Mouse (Mus musculus) layer of hippocampus, adult 11-12 months (tissue): ENCODE measurements around the gene Plxnb2.

ENCODE experiments used
- DNase-seq: peaks from one replicate; pipeline ENCODE4 v3.0.0; 2022; ENCODE audit warnings: low spot score

Plxnb2 gene

GRCm38 (mm10) chr15:89149271-89150040 is 31.1 kb downstream of the Plxnb2 start, which contains the start of gene Mapk11:
Mapk11 (minus strand) TSS chr15:89149628.
- DNase-seq: no peak

DNA sequence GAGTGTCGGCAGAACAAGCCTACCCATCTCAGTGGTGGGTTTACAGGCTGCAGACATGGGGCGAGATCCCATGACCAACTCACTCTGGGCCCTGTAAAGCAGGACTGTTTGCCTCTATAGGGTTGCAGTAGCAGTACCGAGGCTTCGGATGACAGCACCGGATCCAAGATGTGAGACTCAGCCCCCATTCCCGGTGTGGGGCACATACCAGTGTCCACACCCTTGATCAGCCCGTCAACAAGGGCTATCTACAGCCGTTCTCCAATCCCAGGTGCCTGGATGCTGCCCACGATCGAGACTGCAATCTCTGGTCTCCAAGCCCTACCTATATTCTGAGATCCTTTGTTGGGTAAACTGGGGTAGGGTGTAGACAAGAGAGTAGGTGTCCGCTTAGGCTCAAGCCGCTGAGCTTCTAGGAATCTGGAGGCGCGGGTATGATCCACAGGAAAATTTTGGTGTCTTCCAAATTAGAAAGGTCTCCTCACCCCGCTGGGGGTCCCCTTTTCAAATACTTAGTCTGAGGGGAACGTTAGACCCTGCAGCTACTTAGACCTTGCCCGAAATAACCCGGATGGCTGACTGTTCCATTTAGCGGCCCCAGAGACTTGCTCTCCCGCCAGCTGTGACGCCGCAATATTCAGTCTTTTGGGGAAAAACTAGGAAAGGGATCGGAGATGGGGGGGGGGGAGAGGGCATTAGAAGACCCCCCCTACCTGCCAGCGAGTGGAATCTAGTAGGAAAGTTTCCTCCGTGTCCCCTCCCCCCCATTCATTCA is 31.9 kb downstream of the Plxnb2 start:
- DNase-seq: no peak

DNA sequence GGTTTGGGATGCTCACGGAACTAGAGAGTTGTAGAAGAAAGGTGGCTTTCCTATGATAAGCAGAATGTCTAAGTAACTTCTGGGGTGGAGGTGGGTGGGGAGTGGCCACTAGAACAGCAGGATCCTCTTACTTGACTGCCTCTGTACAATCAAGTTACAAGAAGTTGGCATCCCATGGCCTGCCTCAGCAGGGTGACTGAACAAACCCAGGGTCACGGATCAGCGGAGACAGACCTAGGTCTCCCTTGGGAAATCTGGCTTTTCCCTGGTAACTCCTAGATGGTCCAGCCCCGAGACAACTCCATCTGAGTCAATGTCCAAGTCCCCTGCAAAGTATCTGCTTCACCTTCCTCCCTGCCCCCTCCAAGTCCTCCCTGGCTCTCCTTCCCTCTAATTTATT is 32.7 kb downstream of the Plxnb2 start:
- no peak for DNase-seq

GRCm38 (mm10) chr15:89147456-89147855 is 33.1 kb downstream of the Plxnb2 start:
- DNase-seq: no peak

GRCm38 (mm10) chr15:89147024-89147423 is 33.6 kb downstream of the Plxnb2 start:
- no peak for DNase-seq

DNA sequence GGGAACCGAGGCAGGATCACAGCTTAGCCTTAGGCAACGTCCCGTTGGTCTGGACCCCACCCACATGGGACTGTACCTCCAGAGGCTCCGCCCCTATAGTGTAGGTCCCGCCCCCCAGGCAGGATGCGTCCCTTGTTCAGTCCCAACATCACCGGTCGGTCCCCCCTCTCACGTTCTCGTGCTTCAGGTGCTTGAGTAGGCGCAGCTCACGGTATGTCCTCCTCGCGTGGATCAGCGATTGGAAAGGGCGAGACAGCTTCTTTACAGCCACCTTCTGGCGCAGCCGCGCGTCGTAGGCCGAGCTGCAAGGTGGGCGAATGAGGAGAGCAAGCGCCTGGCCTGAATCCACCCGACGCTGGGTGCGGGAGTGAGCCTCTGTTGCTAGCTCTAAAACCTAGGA is 34.1 kb downstream of the Plxnb2 start:
- DNase-seq: peak; percentile 57

DNA sequence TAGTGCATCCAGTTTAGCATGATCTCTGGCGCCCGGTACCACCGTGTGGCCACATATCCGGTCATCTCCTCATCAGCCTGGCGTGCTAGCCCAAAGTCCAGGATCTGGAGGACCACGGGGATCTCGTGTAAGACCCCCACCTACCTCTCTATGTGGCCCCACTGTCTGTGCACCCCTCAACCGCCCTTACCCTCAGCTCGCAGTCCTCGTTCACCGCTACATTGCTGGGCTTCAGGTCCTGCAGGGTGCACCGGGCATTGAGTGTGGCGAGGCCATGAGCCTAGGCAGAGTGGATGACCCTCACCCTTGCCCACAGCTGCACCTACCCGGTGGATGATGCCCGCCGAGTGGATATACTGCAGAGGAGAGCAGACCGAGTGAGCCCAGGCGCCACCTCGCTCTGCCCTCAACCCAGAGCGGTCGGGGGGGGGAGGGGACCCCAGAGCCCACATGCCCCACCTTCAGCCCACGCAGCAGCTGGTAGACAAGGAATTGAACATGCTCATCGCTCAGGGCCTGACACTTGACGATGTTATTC is 34.7 kb downstream of the Plxnb2 start:
- no peak for DNase-seq

GRCm38 (mm10) chr15:89144965-89145364 is 35.6 kb downstream of the Plxnb2 start:
- no peak for DNase-seq

DNA sequence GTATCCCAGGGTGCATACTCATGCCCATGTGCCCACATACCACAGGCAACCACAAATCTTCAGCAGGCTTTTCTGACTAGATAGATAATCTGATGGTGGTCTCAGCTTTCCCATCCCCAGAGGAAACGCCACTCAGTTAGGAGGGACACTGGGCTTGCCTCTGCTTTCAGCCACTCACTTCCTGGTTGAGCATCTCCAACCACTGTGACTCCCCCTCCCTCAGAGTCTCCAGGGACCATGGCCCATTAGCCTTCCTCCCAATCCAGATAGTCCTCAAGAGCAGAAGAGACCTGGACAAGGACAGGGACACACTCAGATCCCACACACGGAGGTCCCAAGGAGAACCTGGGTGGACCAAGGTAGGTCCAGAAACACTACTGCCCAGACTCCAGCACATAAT is 37.5 kb downstream of the Plxnb2 start:
- DNase-seq: no peak

- DNase-seq: no peak
Measured at GRCm38 (mm10) chr15:89141905-89142304, 38.7 kb downstream of the Plxnb2 start.

- DNase-seq: no peak
Measured at GRCm38 (mm10) chr15:89141443-89141842, 39.1 kb downstream of the Plxnb2 start.

GRCm38 (mm10) chr15:89140659-89141252 is 39.8 kb downstream of the Plxnb2 start, which contains the start of gene Mapk12:
Mapk12 (minus strand) TSS chr15:89140703.
- no peak for DNase-seq

GRCm38 (mm10) chr15:89140048-89140658 is 40.4 kb downstream of the Plxnb2 start:
- no peak for DNase-seq

DNA sequence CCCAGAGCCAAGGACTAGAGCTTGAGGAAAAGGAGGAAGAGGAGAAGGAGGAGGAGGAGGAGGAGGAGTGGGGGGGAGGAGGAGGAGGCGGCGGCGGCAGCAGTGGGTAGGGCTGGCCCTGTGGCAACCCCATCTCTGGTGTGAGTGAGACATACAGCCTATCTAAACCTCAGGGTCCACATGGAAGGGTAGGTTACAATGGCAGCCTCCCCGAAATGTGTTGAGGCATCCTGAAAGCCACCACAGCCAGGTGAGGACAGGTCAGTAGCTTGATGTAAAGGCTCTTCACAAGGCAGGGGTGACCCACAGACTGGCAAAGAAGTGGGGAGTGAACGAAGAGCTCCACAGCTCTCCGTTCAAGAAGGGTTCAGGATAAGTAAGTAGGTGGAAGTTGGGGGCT is 42.1 kb downstream of the Plxnb2 start:
- DNase-seq: no peak

GRCm38 (mm10) chr15:89138046-89138405 is 42.6 kb downstream of the Plxnb2 start:
- no peak for DNase-seq

DNA sequence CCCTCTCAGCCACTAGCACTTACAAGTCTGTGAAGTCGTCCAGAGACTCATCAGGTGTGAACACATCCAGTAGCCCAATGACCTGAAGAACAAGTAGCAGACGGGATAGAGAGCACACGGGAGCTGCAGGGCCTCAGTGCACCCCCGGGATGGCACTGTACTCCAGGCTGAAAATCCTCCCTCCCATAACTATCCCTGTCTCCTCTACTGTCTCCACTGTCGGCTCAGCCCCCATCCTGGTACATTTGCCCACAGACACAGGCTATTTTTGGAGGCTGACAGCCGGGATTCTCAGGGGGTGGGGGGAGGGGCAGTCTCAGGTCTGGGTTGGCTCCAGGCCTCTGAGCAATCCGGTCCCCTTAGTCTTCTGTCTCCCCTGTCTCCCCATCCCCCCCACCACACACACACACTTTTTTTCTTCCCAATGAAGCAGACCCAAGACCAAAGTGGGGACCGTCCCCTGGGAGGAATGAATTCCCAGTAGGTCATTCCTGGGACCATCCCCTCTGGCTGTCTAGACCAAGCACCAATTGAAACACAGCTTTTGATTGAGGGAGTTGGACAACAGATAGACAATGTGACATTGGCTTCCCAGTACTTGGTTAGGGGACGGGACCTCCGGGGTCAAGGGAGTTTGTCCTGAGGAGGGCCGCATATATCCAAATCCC is 43.1 kb downstream of the Plxnb2 start:
- DNase-seq: no peak

DNA sequence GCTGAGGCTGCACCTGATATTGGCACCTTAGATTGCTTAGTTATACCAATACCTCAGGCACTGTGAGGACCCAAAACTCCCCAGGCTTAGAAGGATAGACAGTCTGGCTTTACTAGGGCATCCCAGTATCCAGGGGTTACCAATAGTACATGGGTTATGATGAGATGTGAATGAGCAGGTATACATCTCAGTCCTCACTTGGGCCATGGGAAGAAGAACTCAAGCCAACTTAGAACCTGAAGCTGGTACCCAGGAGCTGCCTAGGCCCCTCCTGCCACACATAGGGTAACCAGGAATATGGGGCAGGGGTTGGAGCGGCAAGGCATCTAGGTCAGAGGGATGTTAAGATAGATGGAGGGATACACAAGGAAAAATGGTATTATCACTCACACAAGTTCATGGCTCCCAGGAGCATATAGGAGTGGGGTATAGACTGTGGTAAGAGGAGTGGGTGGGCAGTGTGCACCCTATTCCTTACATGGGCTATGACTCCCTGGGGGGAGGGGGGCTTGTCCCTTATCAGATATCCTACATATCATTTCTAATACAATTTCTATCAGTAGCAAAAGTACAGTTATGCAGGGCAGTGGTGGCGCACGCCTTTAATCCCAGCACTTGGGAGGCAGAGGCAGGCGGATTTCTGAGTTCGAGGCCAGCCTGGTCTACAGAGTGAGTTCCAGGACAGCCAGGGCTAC is 44.0 kb downstream of the Plxnb2 start:
- DNase-seq: no peak

- DNase-seq: no peak
Measured at GRCm38 (mm10) chr15:89131316-89131715, 49.3 kb downstream of the Plxnb2 start.

DNA sequence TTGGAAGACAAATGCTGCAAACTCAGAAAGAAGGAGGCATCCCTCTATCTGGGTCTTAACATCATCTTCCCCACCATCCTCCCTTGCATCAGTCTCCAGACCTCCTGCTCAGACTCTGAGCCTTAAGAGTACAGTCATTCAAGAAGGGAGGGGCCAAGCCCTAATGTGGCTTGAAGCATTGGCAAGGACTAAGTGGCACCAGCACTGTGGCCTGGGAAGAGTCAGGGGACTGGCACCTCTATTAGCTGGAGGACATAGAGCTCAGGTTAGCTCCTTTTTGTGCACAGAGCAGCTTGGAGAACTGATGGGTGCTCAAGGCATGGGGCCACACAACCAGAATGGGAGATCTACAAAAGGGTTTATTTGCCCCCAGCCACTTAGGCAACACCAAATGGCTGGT is 50.3 kb downstream of the Plxnb2 start:
- DNase-seq: no peak

DNA sequence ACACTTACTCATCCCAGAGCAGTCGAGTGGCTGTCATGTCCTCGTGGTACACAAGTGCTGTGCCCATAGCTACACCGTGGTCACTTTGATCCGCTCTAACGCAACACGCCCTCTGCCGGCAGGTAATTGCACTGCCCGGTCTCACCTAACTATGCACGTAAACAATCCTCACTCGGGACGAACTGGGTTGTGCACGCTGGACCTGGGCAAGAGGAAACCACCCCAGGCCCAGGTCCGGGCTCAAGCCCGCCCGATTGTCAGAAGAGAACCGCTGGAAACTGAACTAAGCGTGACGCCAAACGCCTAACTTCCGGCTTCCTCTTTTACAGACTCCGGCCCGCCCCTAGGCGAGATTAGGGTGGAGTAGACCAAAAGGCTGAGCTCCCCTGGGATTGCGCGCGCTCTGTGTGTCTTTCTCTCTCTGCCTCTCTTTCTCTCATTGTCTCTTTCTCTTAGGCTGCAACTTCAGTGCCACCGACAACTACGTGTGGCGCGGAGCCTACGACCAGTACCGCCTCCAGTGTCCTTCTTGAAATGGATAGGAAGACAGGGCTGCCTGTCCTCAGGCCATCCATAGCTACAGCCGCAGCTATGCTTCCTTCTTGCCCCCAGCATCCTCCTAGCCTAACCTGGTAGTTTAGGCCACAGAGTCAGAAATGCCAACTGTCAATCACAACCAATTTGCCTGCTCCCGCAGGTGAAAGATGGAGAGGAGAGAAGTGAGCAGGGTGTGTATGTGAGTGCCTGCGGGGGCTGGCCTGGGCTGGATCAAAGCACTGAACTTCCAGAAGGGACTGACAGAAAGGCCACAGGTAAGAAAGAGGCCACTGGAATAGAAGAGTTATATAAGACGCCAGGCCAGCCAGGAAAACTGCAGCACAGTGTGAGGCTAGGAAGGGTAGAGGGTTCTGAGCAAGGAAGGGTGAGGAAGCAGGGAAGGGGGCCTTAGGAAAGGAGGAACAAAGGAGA is 51.9 kb downstream of the Plxnb2 start, which contains the start of gene Hdac10:
Gene Hdac10, minus strand, starts transcription at position 319 of the 969 bp plus-strand sequence.
- peak; percentile 85 for DNase-seq
